Mouse (Mus musculus) ES-E14 (cell line): ENCODE data around the gene Heatr9. TPM values are rescaled to one million over a fixed set of nuclear protein-coding genes. Genes with fewer than 3 reads are reported as not detected.

Source experiments
- DNase-seq: peaks from one replicate; pipeline ENCODE4 v3.0.0-alpha.2; 2013; ENCODE audit warnings: low read depth, low spot score
- H3K27ac ChIP-seq: 2 replicates; pipeline ENCODE4 v1.5.1; 2012; ENCODE audit warnings: low read depth, mild to moderate bottlenecking, low read length, moderate library complexity, mixed read lengths; ENCODE audit not compliant: poor library complexity, insufficient read depth, severe bottlenecking
- H3K36me3 ChIP-seq: 2 replicates; pipeline ENCODE4 v1.6.1; 2012; ENCODE audit warnings: mild to moderate bottlenecking, low read length, moderate library complexity, mixed read lengths; ENCODE audit not compliant: control insufficient read depth, poor library complexity, insufficient read depth, severe bottlenecking
- H3K4me1 ChIP-seq, 2 experiments: fragments of 150-350 bp in 1 of 2; sonication (generic) in 1 of 2; 2 replicates each; pipeline ENCODE4 v1.6.1; 2012; ENCODE audit warnings: low read length in 2 of 2, mild to moderate bottlenecking in 1 of 2, mixed read lengths in 1 of 2; ENCODE audit not compliant: control insufficient read depth in 2 of 2, insufficient read depth in 2 of 2, poor library complexity in 1 of 2
- H3K4me3 ChIP-seq, 2 experiments: fragments of 150-350 bp in 1 of 2; sonication (generic) in 1 of 2; 2 replicates each; pipeline ENCODE4 v1.5.1; 2012; ENCODE audit warnings: low read length in 2 of 2, low read depth in 1 of 2, mild to moderate bottlenecking in 1 of 2, mixed read lengths in 1 of 2; ENCODE audit not compliant: insufficient read depth in 1 of 2, poor library complexity in 1 of 2, severe bottlenecking in 1 of 2
- H3K9ac ChIP-seq: 2 replicates; pipeline ENCODE4 v1.6.1; 2012; ENCODE audit warnings: low read depth, mild to moderate bottlenecking, low read length, mixed read lengths; ENCODE audit not compliant: poor library complexity, insufficient read depth, severe bottlenecking
- H3K9me3 ChIP-seq: fragments of 150-350 bp; sonication (generic); 2 replicates; pipeline ENCODE4 v1.6.1; 2012; ENCODE audit warnings: low read depth, mild to moderate bottlenecking, low read length; ENCODE audit not compliant: control insufficient read depth, insufficient read depth
- CHD2 ChIP-seq: IDR thresholded peaks from 2 replicates; pipeline ENCODE4 v1.6.1; 2014; ENCODE audit warnings: mild to moderate bottlenecking, low read depth, low read length, inconsistent platforms
- HCFC1 ChIP-seq: IDR thresholded peaks from 2 replicates; pipeline ENCODE4 v1.6.1; 2012; ENCODE audit warnings: low read length, inconsistent platforms, borderline replicate concordance; ENCODE audit not compliant: insufficient read depth
- MAFK ChIP-seq: IDR thresholded peaks from 2 replicates; pipeline ENCODE4 v1.6.1; 2014; ENCODE audit warnings: mild to moderate bottlenecking, low read depth, low read length, inconsistent platforms; ENCODE audit not compliant: insufficient read depth
- ZC3H11A ChIP-seq: IDR thresholded peaks from 2 replicates; pipeline ENCODE4 v1.6.1; 2012; ENCODE audit warnings: low read depth, mild to moderate bottlenecking, inconsistent platforms, low read length, borderline replicate concordance
- ZNF384 ChIP-seq: IDR thresholded peaks from 2 replicates; pipeline ENCODE4 v1.6.1; 2012; ENCODE audit warnings: low read depth, low read length, inconsistent platforms
- in situ Hi-C, 2 experiments: fragments of 600-800 bp; cut with MboI; formaldehyde crosslinking; loops; one replicate each; pipeline ENCODE4 v1.15.1; 2025; ENCODE audit warnings: low sequenced_read_pairs in 2 of 2, inconsistent platforms in 1 of 2; ENCODE audit not compliant: unreplicated experiment in 2 of 2
- total RNA-seq: library from RNA; depleted of rRNA; stranded (reverse); fragments of 300-350 nt; gene quantifications from 2 replicates; pipeline ENCODE4 v1.2.3, GENCODE M21; 2012; rRNA removed

The Heatr9 gene
- not detected in 2 replicates for total RNA-seq

DNA sequence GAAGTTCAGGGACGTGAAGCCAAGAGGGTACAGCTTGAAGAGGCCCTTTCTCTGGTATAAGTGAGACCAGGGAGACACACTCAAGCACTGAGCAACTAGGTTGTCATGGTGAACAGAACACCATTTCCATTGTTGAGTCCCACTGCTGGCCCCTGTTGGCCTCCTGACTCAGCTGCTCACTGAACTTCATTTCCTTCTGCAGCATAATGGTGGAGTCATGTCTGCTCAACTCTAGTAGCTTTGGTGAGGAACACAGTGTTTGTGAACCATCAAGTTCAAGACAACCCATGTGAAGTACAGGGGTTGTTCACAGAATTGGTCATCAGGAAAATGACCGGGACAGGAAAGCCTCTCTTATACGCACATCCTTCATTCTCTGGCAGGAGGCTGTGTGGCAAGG, at the start of gene Heatr9:
Heatr9 (minus strand) TSS at position 101 of the 400 bp plus-strand sequence.
- Histone ChIP-seq H3K9ac (no peak within 1 kb of the TSS), H3K36me3 (no peaks in the 10 kb centered on the region), H3K4me3 (no peak within 1 kb of the TSS), H3K4me1 (peaks cover 0 to 7% of the 10 kb centered on the region in 2 experiments; a peak in 1 of 4 replicates), H3K27ac (no peak within 1 kb of the TSS), H3K9me3 (no peaks in the 10 kb centered on the region)
- TF ChIP-seq HCFC1 (no peak), MAFK (no peak), ZC3H11A (no peak), CHD2 (no peak), ZNF384 (no peak)
- in situ Hi-C loops: no loop called here
- DNase-seq: no peak

DNA sequence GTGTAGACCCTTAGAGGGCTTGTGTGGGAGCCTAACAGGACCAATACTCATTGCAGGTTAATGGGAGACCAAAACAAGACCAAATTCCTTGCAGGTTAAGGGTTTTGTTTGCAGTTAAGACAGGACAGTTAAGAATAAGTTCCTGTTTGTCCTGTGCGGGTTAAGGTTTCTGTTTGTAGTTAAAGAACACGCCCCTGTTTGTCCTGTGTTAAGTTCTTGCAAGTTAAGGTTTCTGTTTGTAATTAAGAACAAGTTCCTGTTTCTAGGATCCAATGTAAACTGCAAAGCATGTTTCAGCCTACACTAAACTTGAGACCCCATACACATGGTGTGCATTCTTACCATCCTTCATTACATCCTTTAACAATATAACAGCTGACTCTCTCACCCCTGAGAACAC, 48.2 kb upstream of the Heatr9 start:
- no peak for TF ChIP-seq MAFK
- no peak for TF ChIP-seq ZNF384

DNA sequence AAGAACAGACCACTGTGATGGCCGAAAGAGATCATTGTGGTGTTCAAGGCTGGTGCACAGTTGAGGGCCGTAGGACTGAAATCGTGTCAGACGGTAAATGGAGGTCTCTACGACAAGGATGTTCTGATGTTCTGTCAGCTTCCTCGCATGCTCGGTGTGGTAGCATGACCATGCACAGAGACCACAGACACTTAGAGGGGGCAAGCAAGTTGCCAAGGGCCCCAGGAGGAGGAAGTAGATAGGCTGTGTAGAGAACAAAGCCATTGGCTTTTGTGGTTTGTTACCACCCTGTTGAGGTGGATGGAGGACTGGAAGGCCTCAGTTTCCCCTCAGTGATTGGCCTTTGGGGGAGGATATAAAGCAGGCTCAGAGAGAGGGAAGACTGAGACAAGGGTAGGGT, 47.3 kb upstream of the Heatr9 start:
- Histone ChIP-seq H3K4me3 (no peak overlapping the region), H3K4me1 (no peaks in the 10 kb centered on the region), H3K36me3 (no peaks in the 10 kb centered on the region), H3K9ac (no peak overlapping the region), H3K27ac (no peak overlapping the region), H3K9me3 (no peaks in the 10 kb centered on the region)
- DNase-seq: no peak
- in situ Hi-C loops: loop anchor here in 1 of 2 experiments (25.0 kb wide), 1 partner anchor 168 kb away; the partner anchor contains the start of gene Wfdc21
- TF ChIP-seq HCFC1: no peak
- TF ChIP-seq CHD2: no peak
- no peak for TF ChIP-seq MAFK
- TF ChIP-seq ZNF384: no peak
- no peak for TF ChIP-seq ZC3H11A

More for the DNA sequence above, 48.2 kb upstream of the Heatr9 start:
- no peak overlapping the region for H3K4me3 ChIP-seq
- no peaks in the 10 kb centered on the region for H3K36me3 ChIP-seq
- no peaks in the 10 kb centered on the region for H3K9me3 ChIP-seq
- H3K4me1 ChIP-seq: no peaks in the 10 kb centered on the region
- in situ Hi-C loops: loop anchor here in 1 of 2 experiments (25.0 kb wide), 1 partner anchor 167 kb away; the partner anchor contains the start of gene Wfdc21
- no peak for DNase-seq
- H3K9ac ChIP-seq: no peak overlapping the region
- no peak overlapping the region for H3K27ac ChIP-seq

DNA sequence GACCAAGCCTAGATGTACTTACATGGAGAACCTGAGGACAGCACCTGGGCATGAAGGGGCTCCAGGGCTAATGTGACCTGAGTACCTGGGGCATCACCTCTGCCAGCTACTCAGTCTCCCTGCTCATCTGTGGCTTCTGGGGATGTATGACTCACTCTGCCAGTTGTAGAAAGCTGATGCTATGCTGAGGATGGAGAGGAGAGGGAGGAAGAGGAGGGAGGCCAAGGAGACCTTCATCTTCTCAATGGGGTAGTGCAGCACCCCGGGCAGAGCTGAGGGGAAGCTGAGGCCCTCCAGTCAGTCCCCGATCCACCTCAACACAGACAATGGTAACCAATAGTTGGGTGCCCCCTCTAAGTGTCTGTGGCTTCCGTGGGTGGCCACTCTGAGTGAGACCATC, 46.8 kb upstream of the Heatr9 start:
- TF ChIP-seq ZC3H11A: no peak
- no peak for TF ChIP-seq CHD2
- no peak for TF ChIP-seq MAFK
- no peak for TF ChIP-seq ZNF384
- TF ChIP-seq HCFC1: no peak
- DNase-seq: no peak
- no peak overlapping the region for H3K27ac ChIP-seq
- no peak overlapping the region for H3K9ac ChIP-seq
- no peak overlapping the region for H3K4me3 ChIP-seq
- in situ Hi-C loops: loop anchor here in 1 of 2 experiments (25.0 kb wide), 1 partner anchor 169 kb away; the partner anchor contains the start of gene Wfdc21
- H3K4me1 ChIP-seq: no peaks in the 10 kb centered on the region
- H3K9me3 ChIP-seq: no peaks in the 10 kb centered on the region
- H3K36me3 ChIP-seq: no peaks in the 10 kb centered on the region

DNA sequence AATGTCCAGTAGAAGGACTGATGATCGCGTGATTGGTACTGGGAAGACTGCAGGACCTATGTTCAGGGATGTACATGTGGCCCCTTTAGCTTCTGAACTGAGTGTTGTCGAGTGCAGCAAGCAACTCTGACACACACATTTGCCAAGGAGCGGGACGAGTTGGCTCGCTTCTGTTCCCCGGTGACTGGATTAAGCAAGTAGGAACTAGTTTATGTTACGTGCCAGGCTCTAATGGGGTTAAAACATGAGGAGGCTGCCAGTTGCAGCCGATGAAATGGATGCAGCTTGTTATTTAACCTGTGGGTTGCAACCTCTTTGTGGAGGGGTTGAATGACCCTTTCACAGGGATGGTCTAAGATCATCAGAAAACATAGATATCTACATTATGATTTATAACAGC, 46.1 kb upstream of the Heatr9 start:
- no peak overlapping the region for H3K27ac ChIP-seq
- no peaks in the 10 kb centered on the region for H3K4me1 ChIP-seq
- no peak for TF ChIP-seq ZC3H11A
- TF ChIP-seq MAFK: no peak
- no peak for TF ChIP-seq CHD2
- TF ChIP-seq ZNF384: no peak
- no peak for TF ChIP-seq HCFC1
- no peaks in the 10 kb centered on the region for H3K9me3 ChIP-seq
- no peak overlapping the region for H3K4me3 ChIP-seq
- in situ Hi-C loops: loop anchor here in 1 of 2 experiments (25.0 kb wide), 1 partner anchor 169 kb away; the partner anchor contains the start of gene Wfdc21
- DNase-seq: no peak
- H3K9ac ChIP-seq: no peak overlapping the region
- no peaks in the 10 kb centered on the region for H3K36me3 ChIP-seq
